ENCODE assay signal across 25 mouse cellular contexts in the genomic region with DNA sequence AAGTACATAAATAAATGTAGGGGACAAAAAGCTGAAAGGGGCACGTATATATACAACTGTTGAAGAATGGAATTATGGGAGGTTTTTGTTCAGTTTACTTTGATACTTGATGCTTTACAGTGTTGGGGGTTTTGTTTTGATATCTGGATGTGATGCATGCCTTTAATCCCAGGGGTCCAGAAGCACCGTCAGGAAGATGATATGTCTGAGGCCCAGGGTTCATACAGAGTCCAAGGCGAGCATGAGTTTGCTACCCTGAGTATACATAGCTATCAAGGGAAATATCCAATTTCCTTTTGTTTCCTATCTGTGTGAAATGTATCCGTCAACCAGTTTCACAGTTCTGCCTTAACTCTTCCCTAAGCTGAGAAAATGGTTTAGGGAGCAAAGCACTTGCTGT. TPM values are rescaled to one million over a fixed set of nuclear protein-coding genes. Genes with fewer than 3 reads are reported as not detected.
A peak's percentile ranks its signal among the peaks of the same experiment; 100 is the strongest.
DNase-seq lines count a peak whose midpoint lies in the region; ATAC-seq lines count a peak whose summit lies in the region.
"Had no signal": no experiment of that assay in that cellular context is flagged by ENCODE, and none has a peak within 500 bp of the region (broad histone marks: within the 10 kb centered on the region; RNA-seq: fewer than 3 reads in every experiment).

No protein-coding gene starts in this region.

- 13% methylated on average over 4 of the region's 4 CpGs for WGBS in kidney, embryonic 14.5 days
- 71% methylated on average over 4 of the region's 4 CpGs for WGBS in neural tube, embryonic 15.5 days
- WGBS in limb, embryonic 10.5 days, result 64% methylated on average over 4 of the region's 4 CpGs

- H3K27ac ChIP-seq in kidney, embryonic 14.5 days (ENCODE audit: low read depth, low read length), result peak overlapping the region; percentile 88
- H3K27ac ChIP-seq in neural tube, embryonic 15.5 days (replicated peaks), result no peak overlapping the region
- H3K27ac ChIP-seq in limb, embryonic 10.5 days, result no peak overlapping the region
- H3K27ac ChIP-seq: forebrain, embryonic 12.5 days; gastrocnemius, adult 2 months; hindbrain, embryonic 14.5 days; midbrain, embryonic 12.5 days; stomach, postnatal 0 days had no signal

- H3K4me3 ChIP-seq in kidney, embryonic 14.5 days (ENCODE audit: low read length), result no peak overlapping the region
- no peak overlapping the region for H3K4me3 ChIP-seq in neural tube, embryonic 15.5 days (replicated peaks)
- no peak overlapping the region for H3K4me3 ChIP-seq in limb, embryonic 10.5 days
- H3K4me3 ChIP-seq: erythroblast, embryonic 14.5 days; forebrain, embryonic 12.5 days; gastrocnemius, adult 2 months; midbrain, embryonic 12.5 days had no signal

- H3K36me3 ChIP-seq in kidney, embryonic 14.5 days (ENCODE audit: control insufficient read depth, insufficient read depth, low read length), result no peaks in the 10 kb centered on the region
- no peaks in the 10 kb centered on the region for H3K36me3 ChIP-seq in neural tube, embryonic 15.5 days
- H3K36me3 ChIP-seq in limb, embryonic 10.5 days, result no peaks in the 10 kb centered on the region
- H3K36me3 ChIP-seq: forebrain, embryonic 12.5 days; G1E; midbrain, embryonic 12.5 days had no signal

- peaks cover 14% of the 10 kb centered on the region for H3K4me1 ChIP-seq in kidney, embryonic 14.5 days (ENCODE audit: control insufficient read depth, insufficient read depth, low read length)
- H3K4me1 ChIP-seq in neural tube, embryonic 15.5 days, result peaks cover 5% of the 10 kb centered on the region; the same call in 1 of the 2 replicates
- peaks cover 13% of the 10 kb centered on the region for H3K4me1 ChIP-seq in limb, embryonic 10.5 days
- H3K4me1 ChIP-seq: forebrain, embryonic 12.5 days had no signal

- H3K9me3 ChIP-seq in kidney, embryonic 14.5 days (ENCODE audit: control insufficient read depth, low read length), result no peaks in the 10 kb centered on the region
- H3K9me3 ChIP-seq in neural tube, embryonic 15.5 days (replicated peaks), result 0 out of 2 replicates have a peak, but pooled peaks cover 3% of the 10 kb centered on the region
- no peaks in the 10 kb centered on the region for H3K9me3 ChIP-seq in limb, embryonic 10.5 days (replicated peaks)
- H3K9me3 ChIP-seq: forebrain, embryonic 12.5 days; G1E; midbrain, embryonic 12.5 days had no signal

- DNase-seq in kidney, postnatal 25 days, result no peak
- DNase-seq in neural tube, embryonic 10.5 days (ENCODE audit: extremely low spot score, low spot score), result peak; percentile 13
- peak; percentile 24 for DNase-seq in limb, embryonic 10.5 days (ENCODE audit: low spot score)
- DNase-seq in B cell, adult 2 months, result no peak
- DNase-seq in urinary bladder, postnatal 10 days (ENCODE audit: low spot score), result no peak
- DNase-seq: cerebellum, adult 11-12 months; cerebellum, postnatal 10 days; gastrocnemius, adult 2 months; left cerebral cortex, postnatal 4 days; liver, postnatal 0 days; lung, postnatal 10 days; right cerebral cortex, postnatal 14 days; thymus, adult 2 months; thymus, postnatal 4 days had no signal

- no peak overlapping the region for H3K9ac ChIP-seq in kidney, embryonic 14.5 days (ENCODE audit: low read depth, low read length)
- no peak overlapping the region for H3K9ac ChIP-seq in neural tube, embryonic 15.5 days (replicated peaks)
- H3K9ac ChIP-seq: forebrain, embryonic 12.5 days; hindbrain, embryonic 14.5 days; liver, postnatal 0 days; midbrain, embryonic 12.5 days had no signal

- H3K4me2 ChIP-seq in kidney, embryonic 14.5 days (replicated peaks; ENCODE audit: low read depth, low read length), result no peak overlapping the region; the same call in 1 of the 2 replicates
- no peak overlapping the region for H3K4me2 ChIP-seq in neural tube, embryonic 15.5 days
- H3K4me2 ChIP-seq: forebrain, embryonic 12.5 days; hindbrain, embryonic 14.5 days; liver, embryonic 11.5 days; midbrain, embryonic 12.5 days had no signal

- H3K27me3 ChIP-seq in kidney, embryonic 14.5 days (ENCODE audit: control insufficient read depth, insufficient read depth, low read length), result no peaks in the 10 kb centered on the region
- no peaks in the 10 kb centered on the region for H3K27me3 ChIP-seq in neural tube, embryonic 15.5 days (replicated peaks)
- no peaks in the 10 kb centered on the region for H3K27me3 ChIP-seq in limb, embryonic 10.5 days (ENCODE audit: low read depth, poor library complexity, severe bottlenecking)
- H3K27me3 ChIP-seq: CH12.LX; forebrain, embryonic 12.5 days; midbrain, embryonic 12.5 days; Patski had no signal

- ATAC-seq in kidney, embryonic 14.5 days (ENCODE audit: low FRiP score, low TSS enrichment), result peak; percentile 94
- ATAC-seq in neural tube, embryonic 15.5 days (ENCODE audit: low FRiP score), result no peak
- ATAC-seq: liver, postnatal 0 days; Patski had no signal

RNA-seq across cellular contexts. Expression of a gene that starts 29.0 kb away (rescaled TPM):
- polyA plus RNA-seq in kidney, embryonic 14.5 days (2014; fragmentation: Nextera tagmentation; extraction: Ambion mirVana), result 54.9 and 93.2 TPM in 2 replicates
- polyA plus RNA-seq in neural tube, embryonic 15.5 days (2015; fragmentation: Nextera tagmentation; extraction: Ambion mirVana), result 42.3 and 42.6 TPM in 2 replicates
- 40.0 and 51.8 TPM in 2 replicates for polyA plus RNA-seq in limb, embryonic 10.5 days (2016; fragmentation: Nextera tagmentation; extraction: Ambion mirVana)

Comparison
In these comparisons a context has a peak if more than half of its experiments do, and no peak if none do; other contexts are left out.
1. DNase-seq: peak in neural tube, embryonic 10.5 days (single experiment) and limb, embryonic 10.5 days (single experiment); none in kidney, postnatal 25 days (0 of 2), B cell, adult 2 months (0 of 2) and urinary bladder, postnatal 10 days (single experiment).